ENCODE assay signal across 9 mouse cellular contexts in genomic region chr16:57634191-57634590, GRCm38 (mm10). TPM values are rescaled to one million over a fixed set of nuclear protein-coding genes. Genes with fewer than 3 reads are reported as not detected.
DNase-seq lines count a peak whose midpoint lies in the region; ATAC-seq lines count a peak whose summit lies in the region.
"Had no signal": no experiment of that assay in that cellular context is flagged by ENCODE, and none has a peak within 500 bp of the region (broad histone marks: within the 10 kb centered on the region; RNA-seq: fewer than 3 reads in every experiment).

No protein-coding gene starts in this region.

- no peaks in the 10 kb centered on the region for H3K36me3 ChIP-seq in embryonic facial prominence, embryonic 10.5 days (replicated peaks)
- H3K36me3 ChIP-seq in heart, embryonic 10.5 days, result no peaks in the 10 kb centered on the region
- no peaks in the 10 kb centered on the region for H3K36me3 ChIP-seq in liver, embryonic 11.5 days (ENCODE audit: control insufficient read depth, insufficient read depth, low read length)
- H3K36me3 ChIP-seq in neural tube, embryonic 12.5 days, result no peaks in the 10 kb centered on the region

- WGBS in embryonic facial prominence, embryonic 10.5 days, result 7% methylated on average over 6 of the region's 6 CpGs
- WGBS in heart, embryonic 10.5 days, result 10% methylated on average over 6 of the region's 6 CpGs
- 9% methylated on average over 6 of the region's 6 CpGs for WGBS in liver, embryonic 11.5 days
- WGBS in neural tube, embryonic 12.5 days, result 15% methylated on average over 6 of the region's 6 CpGs

- no peak overlapping the region for H3K4me3 ChIP-seq in embryonic facial prominence, embryonic 10.5 days
- H3K4me3 ChIP-seq in heart, embryonic 10.5 days, result no peak overlapping the region
- no peak overlapping the region for H3K4me3 ChIP-seq in liver, embryonic 11.5 days (ENCODE audit: low read depth, low read length)
- no peak overlapping the region for H3K4me3 ChIP-seq in neural tube, embryonic 12.5 days
- H3K4me3 ChIP-seq: erythroblast, embryonic 14.5 days had no signal

- no peak overlapping the region for H3K27ac ChIP-seq in embryonic facial prominence, embryonic 10.5 days (replicated peaks)
- no peak overlapping the region for H3K27ac ChIP-seq in heart, embryonic 10.5 days
- no peak overlapping the region for H3K27ac ChIP-seq in liver, embryonic 11.5 days (ENCODE audit: low read depth, low read length)
- no peak overlapping the region for H3K27ac ChIP-seq in neural tube, embryonic 12.5 days

- H3K4me2 ChIP-seq in liver, embryonic 11.5 days, result no peak overlapping the region
- H3K4me2 ChIP-seq in neural tube, embryonic 12.5 days (replicated peaks), result no peak overlapping the region

- no peaks in the 10 kb centered on the region for H3K9me3 ChIP-seq in embryonic facial prominence, embryonic 10.5 days
- H3K9me3 ChIP-seq in heart, embryonic 10.5 days, result no peaks in the 10 kb centered on the region
- H3K9me3 ChIP-seq in liver, embryonic 11.5 days (ENCODE audit: control insufficient read depth, low read length), result no peaks in the 10 kb centered on the region
- H3K9me3 ChIP-seq in neural tube, embryonic 12.5 days, result no peaks in the 10 kb centered on the region

- no peak overlapping the region for H3K9ac ChIP-seq in liver, embryonic 11.5 days (ENCODE audit: low read depth, low read length)
- H3K9ac ChIP-seq in neural tube, embryonic 12.5 days, result no peak overlapping the region

- H3K4me1 ChIP-seq in embryonic facial prominence, embryonic 10.5 days, result no peaks in the 10 kb centered on the region
- H3K4me1 ChIP-seq in heart, embryonic 10.5 days, result no peaks in the 10 kb centered on the region
- H3K4me1 ChIP-seq in liver, embryonic 11.5 days (replicated peaks; ENCODE audit: control insufficient read depth, insufficient read depth, low read length), result no peaks in the 10 kb centered on the region
- no peaks in the 10 kb centered on the region for H3K4me1 ChIP-seq in neural tube, embryonic 12.5 days

- DNase-seq in CD4-positive helper T cell, adult 2 months (ENCODE audit: low read depth, low spot score), result peak; percentile 51
- peak; percentile 85 for DNase-seq in adrenal gland, postnatal 14 days
- peak; percentile 76 for DNase-seq in embryonic facial prominence, embryonic 10.5 days (ENCODE audit: low spot score)
- peak; percentile 82 for DNase-seq in heart, embryonic 10.5 days (ENCODE audit: low spot score)
- DNase-seq in kidney, postnatal 10 days, result peak; percentile 86
- DNase-seq in liver, embryonic 11.5 days (ENCODE audit: low spot score), result no peak
- peak; percentile 24 for DNase-seq in telencephalon, adult 2 months (ENCODE audit: low read depth, low spot score)

- 0 out of 2 replicates have a peak, but pooled peaks have one; percentile 51 for ATAC-seq in liver, embryonic 11.5 days (replicated peaks; ENCODE audit: low FRiP score)
- peak; percentile 41; the same call in 1 of the 2 replicates for ATAC-seq in neural tube, embryonic 12.5 days (ENCODE audit: low FRiP score, low read depth)

- no peaks in the 10 kb centered on the region for H3K27me3 ChIP-seq in embryonic facial prominence, embryonic 10.5 days (replicated peaks; ENCODE audit: low read depth, poor library complexity, severe bottlenecking)
- no peaks in the 10 kb centered on the region for H3K27me3 ChIP-seq in heart, embryonic 10.5 days (ENCODE audit: insufficient read depth, poor library complexity, severe bottlenecking)
- no peaks in the 10 kb centered on the region for H3K27me3 ChIP-seq in liver, embryonic 11.5 days (replicated peaks; ENCODE audit: control insufficient read depth, insufficient read depth, low read length)
- no peaks in the 10 kb centered on the region for H3K27me3 ChIP-seq in neural tube, embryonic 12.5 days (replicated peaks)

RNA-seq across cellular contexts. Expression of gene Cmss1, which starts 27.5 kb away (rescaled TPM):
- 17.1 and 20.6 TPM in 2 replicates for total RNA-seq in adrenal gland, postnatal 14 days (2021)
- polyA plus RNA-seq in embryonic facial prominence, embryonic 10.5 days (2016; fragmentation: Nextera tagmentation; extraction: Ambion mirVana), result 58.1 and 64.6 TPM in 2 replicates
- 36.2 and 43.7 TPM in 2 replicates for polyA plus RNA-seq in heart, embryonic 10.5 days (2016; fragmentation: Nextera tagmentation; extraction: Ambion mirVana)
- 70.5 and 71.3 TPM in 2 replicates for polyA plus RNA-seq in liver, embryonic 11.5 days (2014; fragmentation: Nextera tagmentation; extraction: Ambion mirVana)
- polyA plus RNA-seq in neural tube, embryonic 12.5 days (2016; fragmentation: Nextera tagmentation; extraction: Ambion mirVana), result 37.9 and 43.7 TPM in 2 replicates
